Mouse (Mus musculus): ENCODE measurements around the gene Ucma.

- TF ChIP-seq POLR2A (IDR thresholded peaks at IDR 0.05; ENCODE audit: control insufficient read depth, low read depth, low read length) (no peak), CTCF (IDR thresholded peaks at IDR 0.05; ENCODE audit: control insufficient read depth, insufficient read depth, insufficient replicate concordance, low read depth, low read length) (no peak)
These were observed 17.9 kb upstream of the Ucma start for GRCm38 (mm10) chr2:4958039-4958438.
